Mouse (Mus musculus) kidney, embryonic 16.5 days (tissue): ENCODE data around the gene 2900011O08Rik. TPM values are rescaled to one million over a fixed set of nuclear protein-coding genes. Genes with fewer than 3 reads are reported as not detected.

ENCODE experiments used
- ATAC-seq: fragments of 200-750 bp; cut with Nextera tagmentation; 2 replicates; pipeline ENCODE4 v1.8.0; 2017; ENCODE audit warnings: moderate TSS enrichment; ENCODE audit not compliant: low FRiP score, low TSS enrichment
- H3K27ac ChIP-seq: fragments of 300-500 bp; sonication (generic); 2 replicates; pipeline ENCODE4 v1.5.1; 2014; ENCODE audit warnings: low read length
- H3K27me3 ChIP-seq: fragments of 300-500 bp; sonication (generic); 2 replicates; pipeline ENCODE4 v1.6.1; 2014; ENCODE audit warnings: low read length, control low read depth, mixed read lengths; ENCODE audit not compliant: insufficient read depth
- H3K36me3 ChIP-seq: fragments of 300-500 bp; sonication (generic); 2 replicates; pipeline ENCODE4 v1.6.1; 2014; ENCODE audit warnings: low read length, control low read depth, mixed read lengths; ENCODE audit not compliant: insufficient read depth
- H3K4me1 ChIP-seq: fragments of 300-500 bp; sonication (generic); 2 replicates; pipeline ENCODE4 v1.6.1; 2014; ENCODE audit warnings: low read length, control low read depth, mixed read lengths; ENCODE audit not compliant: insufficient read depth
- H3K4me2 ChIP-seq: fragments of 300-500 bp; sonication (generic); replicated peaks from 2 replicates; pipeline ENCODE4 v1.6.1; 2014; ENCODE audit warnings: low read depth, low read length
- H3K4me3 ChIP-seq: fragments of 300-500 bp; sonication (generic); 2 replicates; pipeline ENCODE4 v1.5.1; 2014; ENCODE audit warnings: mild to moderate bottlenecking, low read length
- H3K9ac ChIP-seq: fragments of 300-500 bp; sonication (generic); replicated peaks from 2 replicates; pipeline ENCODE4 v1.6.1; 2014; ENCODE audit warnings: low read length
- H3K9me3 ChIP-seq: fragments of 300-500 bp; sonication (generic); 2 replicates; pipeline ENCODE4 v1.6.1; 2016; ENCODE audit warnings: low read length, control low read depth
- WGBS: fragments of 180-500 bp; shearing (Covaris S2); extraction: QIAGEN DNeasy Blood & Tissue Kit; methylation state at CpG from one replicate; pipeline ENCODE4 v1.1.7; 2014; 5-methylcytosine and 5-hydroxymethylcytosine counted together
- polyA plus RNA-seq: library from polyadenylated mRNA; unstranded; fragments of >200 nt; fragmentation: Nextera tagmentation; extraction: Ambion mirVana; gene quantifications from 2 replicates; pipeline ENCODE4 v1.2.1, GENCODE M21; 2015

Gene 2900011O08Rik
- polyA plus RNA-seq, result 1.7 and 2.2 TPM in 2 replicates

DNA sequence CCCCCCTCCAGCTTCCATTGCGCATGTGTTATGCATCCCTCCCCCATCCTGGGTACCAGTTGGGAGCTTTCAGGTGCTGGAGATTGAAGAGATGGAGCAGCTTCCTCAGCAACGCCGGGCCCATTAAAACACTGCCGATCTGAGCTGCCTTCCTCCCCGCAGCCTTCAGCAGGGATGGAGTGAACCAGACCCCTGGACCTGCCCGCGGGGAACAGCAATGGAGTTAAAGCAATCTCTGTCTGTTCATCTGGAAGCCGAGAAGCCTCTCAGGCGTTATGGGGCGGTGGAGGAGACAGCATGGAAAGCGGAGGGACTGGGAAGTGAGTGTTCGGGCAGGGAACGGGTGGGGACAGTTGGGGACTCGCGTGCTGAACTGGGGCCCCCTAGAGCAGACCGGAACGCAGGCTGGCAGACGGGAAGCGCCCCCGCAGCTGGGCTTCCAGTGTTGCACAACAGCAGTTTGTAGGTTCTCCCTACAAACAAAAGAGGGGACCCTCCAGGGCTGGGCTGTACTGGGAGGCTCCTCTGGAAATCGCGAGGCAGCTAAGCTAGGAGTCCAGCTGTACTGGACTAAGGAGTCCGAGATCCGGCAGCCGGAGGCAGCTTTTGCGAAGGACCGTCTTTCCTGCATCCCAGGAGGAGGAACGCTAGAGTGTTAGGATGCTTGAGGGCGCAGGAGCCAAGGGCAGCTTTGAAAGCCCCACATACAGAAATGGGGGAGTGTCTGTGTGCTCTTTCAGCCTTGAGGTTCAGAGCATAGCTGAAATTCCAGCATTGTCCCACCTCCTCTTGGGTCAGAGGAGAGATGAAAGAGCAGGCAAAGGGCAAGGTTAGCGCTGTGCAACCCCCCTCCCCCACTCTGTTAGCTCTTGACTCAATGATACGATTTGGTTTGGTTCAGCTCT, at the start of gene 2900011O08Rik, which contains the start of gene Ifitm7:
2900011O08Rik (plus strand) TSS at position 31 of the 905 bp plus-strand sequence.
Ifitm7 (minus strand) TSS at position 315 of the 905 bp plus-strand sequence.
- Histone ChIP-seq H3K27ac (no peak within 1 kb of the TSS), H3K4me1 (peaks cover 9% of the 10 kb centered on the region; the same call in 1 of the 2 replicates), H3K27me3 (no peaks in the 10 kb centered on the region), H3K9ac (peak within 1 kb of the TSS; percentile 55), H3K9me3 (no peaks in the 10 kb centered on the region), H3K4me3 (peak within 1 kb of the TSS; percentile 47), H3K4me2 (peak within 1 kb of the TSS; percentile 69), H3K36me3 (no peaks in the 10 kb centered on the region)
- WGBS, result under 1% methylated on average over 31 of the region's 31 CpGs
- ATAC-seq, result peak; percentile 74

DNA sequence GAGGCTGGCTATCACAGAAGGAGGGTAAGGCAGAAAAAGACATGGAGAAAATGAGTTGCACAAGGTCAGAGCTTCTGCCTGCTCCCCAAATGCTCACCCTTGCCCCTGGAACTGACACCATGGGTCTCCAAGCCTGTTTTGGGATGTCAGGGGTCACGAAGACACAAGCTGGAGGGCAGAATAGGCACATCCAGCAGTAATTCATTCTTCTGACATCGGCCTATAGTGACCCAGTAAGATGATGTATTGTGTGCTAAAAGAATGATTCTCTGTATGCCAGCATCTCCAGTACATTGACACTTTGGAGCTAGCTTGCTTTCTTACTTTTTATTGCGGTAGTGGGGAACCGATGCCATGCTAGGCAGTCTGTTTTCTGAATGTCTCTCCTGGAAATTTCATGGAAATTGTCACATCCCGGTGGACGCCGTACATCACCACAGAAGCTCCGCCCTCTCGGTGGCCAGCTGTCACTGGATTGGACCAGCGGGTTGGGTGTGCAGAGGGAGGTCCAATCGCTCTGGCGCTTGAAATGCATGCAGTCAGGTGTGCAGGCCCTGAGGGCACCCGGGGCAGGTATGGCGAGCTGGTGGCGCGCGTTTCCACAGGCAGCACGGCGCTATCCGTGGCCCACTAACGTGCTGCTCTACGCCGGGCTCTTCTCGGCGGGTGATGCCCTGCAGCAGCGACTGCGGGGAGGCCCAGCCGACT, 46.1 kb upstream of the 2900011O08Rik start:
- peak; percentile 97 for ATAC-seq
- peak overlapping the region; percentile 99 for H3K4me2 ChIP-seq
- H3K36me3 ChIP-seq, result no peaks in the 10 kb centered on the region
- no peaks in the 10 kb centered on the region; the same call in 1 of the 2 replicates for H3K9me3 ChIP-seq
- H3K27me3 ChIP-seq, result 0 out of 2 replicates have a peak, but pooled peaks cover 3% of the 10 kb centered on the region
- H3K27ac ChIP-seq, result no peak overlapping the region
- H3K4me3 ChIP-seq, result peak overlapping the region; percentile 67
- peak overlapping the region; percentile 72 for H3K9ac ChIP-seq
- H3K4me1 ChIP-seq, result peaks cover 12% of the 10 kb centered on the region; the same call in 1 of the 2 replicates
- 4% methylated on average over 28 of the region's 28 CpGs for WGBS

DNA sequence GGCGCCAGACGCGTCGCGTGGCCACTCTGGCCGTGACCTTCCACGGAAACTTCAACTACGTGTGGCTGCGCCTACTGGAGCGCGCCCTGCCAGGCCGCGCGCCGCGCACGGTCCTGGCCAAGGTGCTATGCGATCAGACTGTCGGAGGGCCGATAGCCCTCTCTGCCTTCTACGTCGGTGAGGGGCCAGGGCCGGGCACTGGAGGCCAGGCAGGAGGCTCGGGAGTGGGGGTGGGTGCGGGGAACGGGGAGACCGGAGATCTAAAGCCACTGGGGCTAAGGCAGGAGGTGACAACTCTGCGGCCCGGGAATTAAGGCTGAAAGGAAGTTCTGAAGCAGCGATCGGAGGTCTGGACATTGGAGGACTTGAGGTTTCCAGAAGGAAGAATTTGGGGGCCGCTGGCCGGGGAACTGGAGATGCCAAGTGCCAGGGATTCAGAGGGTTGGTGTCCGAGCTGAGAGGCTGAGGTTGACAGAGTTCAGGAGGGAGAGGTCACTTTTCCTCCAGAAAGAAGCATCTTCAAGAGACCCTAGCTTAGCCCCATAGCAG, 45.5 kb upstream of the 2900011O08Rik start:
- no peaks in the 10 kb centered on the region; the same call in 1 of the 2 replicates for H3K9me3 ChIP-seq
- H3K4me3 ChIP-seq, result peak overlapping the region; percentile 67
- H3K4me2 ChIP-seq, result peak overlapping the region; percentile 99
- H3K9ac ChIP-seq, result peak overlapping the region; percentile 72
- no peaks in the 10 kb centered on the region for H3K36me3 ChIP-seq
- H3K4me1 ChIP-seq, result peaks cover 12% of the 10 kb centered on the region; the same call in 1 of the 2 replicates
- 3% methylated on average over 34 of the region's 34 CpGs for WGBS
- no peak overlapping the region for H3K27ac ChIP-seq
- H3K27me3 ChIP-seq, result 0 out of 2 replicates have a peak, but pooled peaks cover 3% of the 10 kb centered on the region
- ATAC-seq, result peak; percentile 90

DNA sequence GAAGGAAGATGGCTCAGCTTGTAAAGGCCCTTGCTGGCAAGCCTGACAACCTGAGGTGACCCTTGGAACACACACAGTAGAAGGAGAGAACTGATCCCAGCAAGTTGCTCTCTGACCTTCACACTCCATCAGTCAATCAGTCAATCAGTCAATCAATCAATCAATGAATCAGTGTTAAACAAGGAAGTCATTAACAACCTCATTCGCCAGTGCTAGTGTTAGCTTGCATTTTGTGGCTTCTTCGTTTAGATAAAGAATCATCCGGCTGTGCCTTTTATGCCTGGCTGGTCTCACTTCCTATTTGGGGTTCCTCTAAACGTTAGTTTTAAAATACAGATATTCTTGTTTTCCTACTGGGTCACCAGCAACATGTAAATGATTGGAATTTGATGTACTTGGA, 42.2 kb upstream of the 2900011O08Rik start:
- Histone ChIP-seq H3K9me3 (no peaks in the 10 kb centered on the region), H3K4me1 (peaks cover 12% of the 10 kb centered on the region; the same call in 1 of the 2 replicates), H3K36me3 (no peaks in the 10 kb centered on the region), H3K27ac (no peak overlapping the region), H3K4me3 (no peak overlapping the region), H3K4me2 (no peak overlapping the region), H3K9ac (no peak overlapping the region), H3K27me3 (0 out of 2 replicates have a peak, but pooled peaks cover 3% of the 10 kb centered on the region)
- 31% methylated on average over 4 of the region's 4 CpGs for WGBS
- ATAC-seq, result no peak

DNA sequence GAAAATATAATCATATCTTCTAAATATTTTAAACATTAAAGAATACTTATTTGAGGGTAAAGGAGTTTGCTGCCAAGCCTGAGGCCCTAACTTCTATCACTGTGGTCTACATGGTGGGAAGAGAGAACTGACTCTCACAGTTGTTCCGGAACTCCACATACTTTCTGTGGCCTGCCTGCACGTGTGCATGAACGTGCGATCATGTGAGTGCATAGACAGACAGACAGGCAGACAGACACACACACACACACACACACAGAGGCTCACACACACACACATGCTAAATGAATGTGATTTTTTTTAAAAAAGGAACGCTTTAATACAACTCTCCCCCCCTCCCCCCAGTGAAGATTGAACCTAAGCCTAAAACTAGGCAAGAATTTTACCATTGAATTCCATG, 41.7 kb upstream of the 2900011O08Rik start:
- H3K4me1 ChIP-seq, result peaks cover 12% of the 10 kb centered on the region; the same call in 1 of the 2 replicates
- H3K9me3 ChIP-seq, result no peaks in the 10 kb centered on the region
- H3K27ac ChIP-seq, result no peak overlapping the region
- no peak overlapping the region for H3K4me3 ChIP-seq
- ATAC-seq, result no peak
- WGBS, result 87% methylated on average over 5 of the region's 5 CpGs
- H3K27me3 ChIP-seq, result 0 out of 2 replicates have a peak, but pooled peaks cover 3% of the 10 kb centered on the region
- no peak overlapping the region for H3K4me2 ChIP-seq
- H3K36me3 ChIP-seq, result no peaks in the 10 kb centered on the region
- no peak overlapping the region for H3K9ac ChIP-seq

DNA sequence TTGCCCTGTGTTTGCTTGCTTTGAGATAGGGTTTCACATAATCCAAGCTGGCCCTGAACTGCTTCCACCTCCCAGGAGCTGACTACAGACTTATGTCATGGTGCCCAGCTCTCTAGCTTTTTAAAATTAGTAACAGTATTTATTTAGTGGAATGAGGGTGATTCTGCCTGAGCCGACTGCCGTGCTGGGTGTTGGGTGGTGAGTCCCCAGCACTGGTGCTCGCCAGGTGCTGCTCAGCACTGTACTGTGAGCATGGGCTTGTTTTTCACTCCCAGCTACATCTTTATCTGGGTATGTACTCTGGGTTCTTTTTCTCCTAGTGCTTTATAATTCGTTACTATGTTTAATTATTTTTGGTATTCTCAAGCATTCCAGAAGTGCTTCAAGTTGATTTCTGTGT, 41.3 kb upstream of the 2900011O08Rik start:
- 75% methylated on average over 4 of the region's 4 CpGs for WGBS
- Histone ChIP-seq H3K4me1 (peaks cover 10% of the 10 kb centered on the region; the same call in 1 of the 2 replicates), H3K4me2 (no peak overlapping the region), H3K36me3 (no peaks in the 10 kb centered on the region), H3K9ac (no peak overlapping the region), H3K4me3 (no peak overlapping the region), H3K27ac (no peak overlapping the region), H3K9me3 (no peaks in the 10 kb centered on the region), H3K27me3 (0 out of 2 replicates have a peak, but pooled peaks cover 3% of the 10 kb centered on the region)
- ATAC-seq, result no peak

DNA sequence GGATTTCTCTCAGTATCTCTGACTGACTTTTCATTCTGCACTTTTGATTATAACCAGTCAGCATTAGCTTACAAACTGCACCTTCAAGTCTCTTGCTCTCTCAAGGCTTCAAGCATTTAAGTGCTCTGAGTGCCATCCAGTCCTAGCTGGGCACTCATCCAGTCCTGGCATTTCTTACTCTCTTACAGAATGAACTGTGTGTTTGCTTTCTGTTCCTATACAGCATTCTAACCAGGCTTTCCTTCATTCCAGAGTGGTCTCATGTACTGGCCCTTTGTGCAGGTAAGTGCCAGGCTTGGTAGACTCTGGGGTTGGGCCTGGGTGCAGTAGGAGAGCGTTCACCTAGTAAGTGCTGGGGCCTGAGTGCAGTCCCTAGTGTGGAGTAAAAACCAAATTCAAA, 40.1 kb upstream of the 2900011O08Rik start:
- WGBS, result 94% methylated on average over 1 of the region's 1 CpGs
- H3K27ac ChIP-seq, result no peak overlapping the region

DNA sequence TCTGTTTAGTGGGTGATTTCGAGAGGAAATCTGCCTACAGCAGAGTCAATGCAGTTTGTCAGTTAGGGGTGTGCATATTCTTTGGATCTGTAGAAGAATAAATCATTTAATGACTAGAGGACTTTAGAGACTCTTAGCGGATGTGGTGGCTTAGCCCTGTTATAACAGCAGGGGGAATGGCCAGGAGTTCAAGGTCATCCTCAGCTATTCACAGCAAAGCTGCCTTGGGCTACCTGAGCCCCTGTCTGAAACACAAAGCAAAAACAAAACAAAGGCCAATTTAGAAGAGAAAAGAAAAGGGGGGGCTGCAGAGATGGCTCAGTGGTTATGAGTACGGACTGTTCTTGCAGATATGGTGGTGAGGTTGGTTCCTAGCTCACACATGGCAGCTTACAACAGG, 35.2 kb upstream of the 2900011O08Rik start:
- Histone ChIP-seq H3K9ac (no peak overlapping the region), H3K36me3 (no peaks in the 10 kb centered on the region), H3K9me3 (no peaks in the 10 kb centered on the region), H3K4me2 (no peak overlapping the region), H3K4me3 (no peak overlapping the region), H3K27me3 (no peaks in the 10 kb centered on the region), H3K4me1 (no peaks in the 10 kb centered on the region), H3K27ac (no peak overlapping the region)
- WGBS, result 68% methylated on average over 3 of the region's 3 CpGs
- ATAC-seq, result no peak

More for the DNA sequence above, 40.1 kb upstream of the 2900011O08Rik start:
- no peaks in the 10 kb centered on the region for H3K36me3 ChIP-seq
- H3K9ac ChIP-seq, result no peak overlapping the region
- H3K4me2 ChIP-seq, result no peak overlapping the region
- ATAC-seq, result no peak
- H3K27me3 ChIP-seq, result 0 out of 2 replicates have a peak, but pooled peaks cover 3% of the 10 kb centered on the region
- peaks cover 1% of the 10 kb centered on the region; the same call in 1 of the 2 replicates for H3K4me1 ChIP-seq
- H3K4me3 ChIP-seq, result no peak overlapping the region
- no peaks in the 10 kb centered on the region for H3K9me3 ChIP-seq

DNA sequence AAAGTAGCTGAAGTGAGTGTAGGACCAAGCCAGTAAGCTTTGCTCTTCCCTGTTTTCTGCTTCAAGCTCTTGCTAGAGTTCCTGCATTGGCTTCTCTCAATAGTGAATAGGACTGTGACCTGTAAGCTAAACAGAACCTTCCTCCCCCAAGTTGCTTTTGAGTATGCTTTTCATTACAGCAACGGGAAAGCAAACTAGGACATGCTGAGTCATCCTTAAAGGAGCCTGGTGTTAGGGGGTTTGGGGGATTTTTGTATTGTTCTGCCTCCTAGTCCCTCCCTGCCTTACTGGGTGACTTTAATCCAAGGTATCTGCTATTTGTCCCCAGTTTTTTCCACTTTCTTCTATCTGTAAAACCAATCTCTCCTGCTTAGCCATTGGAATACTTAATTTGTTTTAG, 24.4 kb upstream of the 2900011O08Rik start:
- Histone ChIP-seq H3K4me1 (no peaks in the 10 kb centered on the region), H3K4me2 (no peak overlapping the region), H3K36me3 (no peaks in the 10 kb centered on the region), H3K27me3 (no peaks in the 10 kb centered on the region), H3K27ac (no peak overlapping the region), H3K9me3 (no peaks in the 10 kb centered on the region), H3K9ac (no peak overlapping the region), H3K4me3 (no peak overlapping the region)
- WGBS, result 30% methylated on average over 1 of the region's 1 CpGs
- ATAC-seq, result no peak
